Mouse (Mus musculus): ENCODE measurements around the gene Dram1.

Dram1 gene

GRCm38 (mm10) chr10:88349800-88350199 lies 29.1 kb downstream of the Dram1 start:
- DNase-seq (ENCODE audit: low spot score) = peak; percentile 86

DNA sequence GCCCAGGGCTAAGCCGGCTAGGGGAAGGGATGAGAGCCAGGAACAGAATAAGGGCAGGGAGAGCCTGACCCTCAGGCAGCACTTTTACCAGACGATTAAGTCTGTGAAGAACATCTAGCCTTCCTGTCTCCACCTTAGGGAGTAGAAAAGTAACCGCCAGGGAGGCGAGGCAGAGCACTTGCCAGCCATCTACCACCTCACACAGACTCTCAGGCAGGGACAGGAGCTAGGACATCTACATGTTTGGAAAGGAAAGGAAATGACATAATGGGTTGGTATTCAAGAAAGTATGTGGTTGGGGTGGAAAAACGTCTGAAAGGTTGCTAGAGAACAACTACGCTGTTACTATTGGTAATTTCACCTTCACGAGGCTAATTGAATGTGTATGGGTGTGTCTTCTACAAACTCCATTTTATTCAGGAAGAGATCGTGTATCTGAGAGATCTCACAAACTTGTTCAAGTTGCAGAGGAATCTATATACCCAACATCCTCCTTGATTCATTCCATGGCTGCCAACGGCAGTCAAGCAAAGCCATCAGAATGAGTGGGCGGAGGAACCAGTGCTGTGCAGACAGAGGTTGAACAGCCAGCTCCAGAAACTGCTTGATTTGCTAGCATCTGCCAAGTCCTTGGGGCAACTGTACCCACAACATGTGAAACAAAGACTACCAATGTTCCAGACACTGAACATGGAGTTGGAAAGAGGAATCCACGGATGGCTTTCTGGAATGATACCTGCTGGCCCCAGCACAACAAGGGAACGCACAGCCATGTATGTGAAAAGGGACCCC lies 32.2 kb downstream of the Dram1 start:
- DNase-seq (ENCODE audit: low spot score) = no peak

GRCm38 (mm10) chr10:88345899-88346401 lies 32.9 kb downstream of the Dram1 start:
- DNase-seq (ENCODE audit: low spot score) = peak; percentile 57

DNA sequence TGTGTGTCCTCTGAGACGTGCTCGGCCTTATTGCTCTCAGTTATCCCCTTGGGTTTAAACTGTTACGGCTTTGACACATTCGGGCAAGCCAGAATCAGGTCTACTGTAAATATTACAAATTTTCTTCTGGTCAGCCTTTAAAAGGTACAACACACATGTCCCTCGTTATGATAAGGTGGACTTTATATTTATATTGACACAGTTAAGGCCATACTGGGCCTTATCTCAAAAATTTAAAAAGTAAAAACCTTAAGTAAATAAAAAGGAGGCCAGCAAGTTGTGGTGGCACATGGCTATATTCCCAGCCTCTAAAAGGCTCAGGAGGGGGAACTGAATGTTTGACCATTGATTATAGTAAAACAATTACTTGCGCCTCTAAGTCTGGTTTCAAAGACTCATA lies 37.5 kb downstream of the Dram1 start:
- DNase-seq (ENCODE audit: low spot score) = no peak

DNA sequence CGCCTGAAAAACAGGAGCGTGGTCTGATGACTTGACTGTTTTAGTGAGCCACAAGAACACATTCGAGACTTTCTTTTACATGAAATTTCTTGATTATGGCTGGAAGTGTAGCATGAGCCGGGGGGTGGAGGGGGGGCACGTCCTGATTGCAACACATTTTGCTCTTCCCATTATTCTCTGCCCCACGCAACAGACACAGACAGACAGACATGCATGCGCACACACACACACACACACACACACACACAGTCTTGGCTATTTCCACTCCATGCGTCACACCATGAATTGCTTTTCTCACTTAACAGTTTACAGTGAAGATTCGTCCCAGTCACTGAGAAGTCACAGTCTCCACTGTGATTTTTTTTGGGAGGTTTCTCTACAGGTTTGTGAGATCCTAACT lies 38.2 kb downstream of the Dram1 start:
- no peak for DNase-seq (ENCODE audit: low spot score)

DNA sequence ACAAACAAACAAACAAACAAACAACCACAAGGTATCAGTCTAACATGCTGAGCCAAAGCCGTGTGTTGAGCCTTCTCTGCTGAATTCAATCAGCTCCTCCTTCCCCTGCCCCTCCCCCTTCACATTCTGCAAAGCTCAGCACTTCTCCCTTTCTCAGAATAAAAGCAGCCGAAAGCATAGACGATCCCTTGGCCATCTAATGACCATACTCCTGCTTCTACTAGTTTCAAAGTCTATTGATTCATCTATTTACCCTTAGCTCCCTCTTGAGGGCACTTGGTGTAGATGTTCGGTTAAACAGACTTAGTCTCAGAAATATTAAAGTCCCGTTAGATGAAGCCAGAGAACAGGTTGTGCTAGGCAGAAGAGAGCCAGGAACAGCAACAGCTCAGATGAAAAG lies 48.2 kb downstream of the Dram1 start:
- DNase-seq (ENCODE audit: low spot score) = no peak

- DNase-seq (ENCODE audit: low spot score) = no peak
Measured at GRCm38 (mm10) chr10:88328056-88328450, 50.8 kb downstream of the Dram1 start.

- DNase-seq (ENCODE audit: low spot score) = peak; percentile 79
Measured at GRCm38 (mm10) chr10:88327160-88328055, 51.5 kb downstream of the Dram1 start.

- DNase-seq (ENCODE audit: low spot score) = no peak
Measured at GRCm38 (mm10) chr10:88321739-88322138, 57.1 kb downstream of the Dram1 start.

DNA sequence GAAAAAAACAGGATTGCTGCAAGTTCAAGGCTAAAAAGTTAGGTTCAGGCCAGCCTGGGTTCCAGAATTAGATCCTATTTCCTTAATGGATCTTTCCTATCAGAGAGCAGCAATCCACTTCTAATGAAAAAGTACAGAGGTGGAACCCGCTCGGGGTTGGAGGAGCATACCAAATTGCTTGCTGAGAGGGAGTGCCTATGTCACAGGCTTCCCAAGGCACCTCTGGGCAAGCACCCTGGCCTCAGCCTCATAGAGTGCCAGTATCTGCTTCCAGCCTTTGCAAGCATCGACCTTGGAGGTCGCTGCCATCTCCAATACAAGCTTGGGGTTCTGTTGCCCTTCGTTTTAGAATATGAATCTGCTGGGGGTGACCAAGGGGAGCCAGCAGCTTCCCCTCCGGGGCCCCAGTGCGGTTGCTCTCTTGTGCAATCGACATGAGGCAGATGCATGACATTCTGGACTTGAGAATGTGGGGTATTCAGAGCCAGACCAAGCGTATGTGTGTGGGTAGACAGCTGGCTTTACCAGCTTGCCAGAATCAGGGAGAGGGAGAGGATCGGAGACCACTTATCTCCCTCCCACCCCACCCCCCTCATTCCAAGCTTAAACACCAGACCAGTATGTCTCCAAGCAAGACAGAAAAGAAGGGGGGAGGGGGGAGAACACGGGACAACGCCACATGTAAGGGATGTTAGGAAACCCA lies 58.0 kb downstream of the Dram1 start:
- no peak for DNase-seq (ENCODE audit: low spot score)

DNA sequence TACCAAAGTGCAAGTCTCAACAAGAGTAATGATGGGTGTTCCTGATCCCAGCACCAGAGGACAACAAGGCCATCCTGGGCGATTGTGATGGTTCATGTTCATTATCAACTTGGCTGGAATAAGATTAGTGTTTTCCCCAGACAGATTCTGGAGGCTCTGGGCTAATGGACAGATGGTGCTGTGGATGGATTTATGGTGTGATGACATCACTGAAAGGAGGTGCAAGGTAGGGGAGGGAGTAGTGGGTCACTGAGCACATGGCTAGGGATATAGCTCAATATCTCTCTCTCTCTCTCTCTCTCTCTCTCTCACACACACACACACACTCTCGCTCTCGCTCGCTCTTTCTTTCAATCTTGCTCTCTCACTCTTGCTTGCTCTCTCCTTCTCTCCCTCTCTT lies 60.7 kb downstream of the Dram1 start:
- DNase-seq (ENCODE audit: low spot score) = no peak

GRCm38 (mm10) chr10:88317151-88317550 lies 61.7 kb downstream of the Dram1 start:
- no peak for DNase-seq (ENCODE audit: low spot score)

DNA sequence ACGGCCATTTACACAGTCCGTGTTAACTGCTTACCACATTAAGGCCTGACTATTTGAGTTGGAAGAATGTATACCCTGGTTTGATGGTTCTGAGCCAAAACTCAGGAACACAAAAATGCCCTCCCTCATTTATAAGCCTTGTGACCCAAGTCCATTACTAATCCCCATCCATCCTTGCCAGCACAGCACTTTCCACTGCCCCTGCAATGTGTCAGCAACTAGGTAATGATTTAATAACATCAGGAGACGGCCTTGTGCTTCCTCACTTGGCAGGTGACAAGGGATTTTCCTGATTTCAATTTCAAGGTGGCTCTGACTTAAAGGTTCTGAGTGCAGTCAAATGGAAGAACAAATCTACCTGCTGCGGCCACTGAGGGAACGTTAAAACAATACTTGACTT lies 64.0 kb downstream of the Dram1 start:
- DNase-seq (ENCODE audit: low spot score) = no peak

DNA sequence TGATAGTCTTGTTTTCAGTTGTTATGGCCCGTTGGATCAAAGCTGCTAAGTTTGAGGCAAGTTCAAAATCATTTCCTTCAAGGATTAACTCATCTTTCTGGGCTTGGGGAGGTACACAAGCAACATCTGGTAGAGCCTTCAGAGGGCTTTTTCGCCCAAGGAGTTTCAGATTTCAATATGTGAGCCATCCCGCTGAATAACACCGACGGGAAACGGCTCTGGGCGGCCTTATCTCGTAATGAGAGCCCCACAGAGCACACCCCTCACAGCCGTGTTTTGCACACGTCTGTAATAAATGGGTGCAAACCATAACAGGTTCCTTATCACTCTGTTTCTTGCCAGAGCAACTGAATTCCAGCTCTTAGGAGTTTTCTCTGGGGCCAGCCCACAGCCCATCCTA lies 69.0 kb downstream of the Dram1 start:
- DNase-seq (ENCODE audit: low spot score) = no peak

GRCm38 (mm10) chr10:88306235-88306634 lies 72.6 kb downstream of the Dram1 start:
- no peak for DNase-seq (ENCODE audit: low spot score)

GRCm38 (mm10) chr10:88304302-88304701 lies 74.6 kb downstream of the Dram1 start:
- DNase-seq (ENCODE audit: low spot score) = peak; percentile 85

- DNase-seq (ENCODE audit: low spot score) = peak; percentile 58
Measured at GRCm38 (mm10) chr10:88303079-88303478, 75.8 kb downstream of the Dram1 start.

DNA sequence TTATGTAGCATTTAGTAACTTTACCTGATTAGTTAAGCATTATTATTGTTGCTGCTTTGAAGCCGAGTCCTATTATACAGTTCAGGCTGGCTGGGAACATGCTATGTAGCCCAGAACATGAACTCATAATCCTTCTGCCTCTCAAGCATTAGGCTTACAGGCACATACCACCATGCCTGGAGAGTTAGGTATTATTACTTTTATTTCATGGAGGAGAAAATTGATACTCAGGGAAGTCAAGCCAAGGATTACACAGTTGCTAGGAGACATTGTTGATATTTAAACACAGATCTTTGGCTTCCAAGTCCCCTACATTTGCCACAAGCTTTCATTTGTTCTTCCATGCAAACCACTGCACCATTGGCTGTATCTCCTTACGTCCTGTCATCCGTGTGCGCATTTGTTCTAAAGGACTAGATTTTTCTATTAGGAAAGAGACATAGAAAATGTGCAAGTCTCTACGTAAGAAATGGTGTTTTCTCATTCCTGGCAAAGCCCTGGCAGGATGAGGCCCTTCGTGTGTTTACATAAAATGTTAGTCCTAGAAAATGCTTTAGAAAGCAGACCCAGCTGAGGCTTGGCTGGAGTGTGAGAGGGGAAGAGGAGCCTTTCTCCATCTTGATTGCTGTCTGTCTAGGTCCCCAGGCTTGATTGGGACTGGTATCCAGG lies 76.9 kb downstream of the Dram1 start:
- no peak for DNase-seq (ENCODE audit: low spot score)

DNA sequence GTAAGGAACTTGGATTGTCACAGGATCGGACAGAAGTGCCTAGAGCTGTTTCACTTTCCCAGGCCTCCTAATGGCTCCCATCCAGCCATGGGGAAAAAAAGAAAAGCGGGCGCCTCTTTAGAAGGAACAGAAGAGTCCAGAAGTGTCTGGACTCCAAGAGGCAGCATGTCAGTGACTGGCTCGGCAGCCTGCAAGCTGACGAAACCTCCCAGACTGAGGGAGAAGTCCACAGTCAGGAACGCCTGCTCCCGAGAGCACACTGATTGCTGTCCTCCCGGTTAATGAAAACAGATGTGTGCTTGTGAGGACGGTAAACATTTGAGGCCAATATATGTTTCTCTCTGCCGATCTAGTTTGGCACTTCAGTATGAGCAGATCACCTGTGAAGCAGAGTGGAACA lies 81.9 kb downstream of the Dram1 start:
- no peak for DNase-seq (ENCODE audit: low spot score)

DNA sequence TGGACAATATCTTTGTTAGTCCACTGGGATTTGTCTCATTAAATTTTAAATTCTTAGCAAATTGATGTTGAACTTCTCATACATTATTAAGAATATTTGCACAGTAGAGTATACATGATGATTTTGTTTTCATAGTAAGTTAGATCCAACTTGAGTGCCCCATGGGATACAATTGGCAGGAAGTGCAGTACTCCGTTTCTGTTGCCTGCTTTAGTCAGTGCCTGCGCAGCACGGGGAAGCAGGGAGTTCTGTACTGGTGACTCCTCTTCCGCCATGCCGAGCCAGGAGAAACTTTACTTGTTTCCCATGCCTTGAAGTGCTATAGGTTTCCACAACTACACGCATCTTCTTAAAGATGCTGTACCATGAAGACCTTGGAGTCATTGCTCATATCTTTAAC lies 83.8 kb downstream of the Dram1 start:
- no peak for DNase-seq (ENCODE audit: low spot score)

DNA sequence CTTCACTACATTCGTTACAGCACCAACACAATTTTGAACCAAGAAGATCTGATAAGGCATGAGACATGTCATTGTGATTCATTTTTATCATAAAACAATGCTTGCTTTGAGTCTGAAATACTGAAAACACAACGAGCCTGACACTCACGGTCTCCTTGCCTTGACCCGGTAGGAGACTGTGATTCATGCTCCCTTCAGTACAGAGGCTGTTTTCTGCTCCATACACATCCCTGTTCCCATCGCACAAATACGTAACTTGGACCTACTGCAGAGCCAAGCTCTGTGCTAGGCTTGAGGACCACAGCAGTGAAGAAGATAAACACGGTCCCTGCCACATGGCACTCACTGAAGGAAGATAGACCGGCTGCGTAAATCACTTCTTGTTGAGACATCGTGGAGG lies 90.8 kb downstream of the Dram1 start:
- DNase-seq (ENCODE audit: low spot score) = no peak

DNA sequence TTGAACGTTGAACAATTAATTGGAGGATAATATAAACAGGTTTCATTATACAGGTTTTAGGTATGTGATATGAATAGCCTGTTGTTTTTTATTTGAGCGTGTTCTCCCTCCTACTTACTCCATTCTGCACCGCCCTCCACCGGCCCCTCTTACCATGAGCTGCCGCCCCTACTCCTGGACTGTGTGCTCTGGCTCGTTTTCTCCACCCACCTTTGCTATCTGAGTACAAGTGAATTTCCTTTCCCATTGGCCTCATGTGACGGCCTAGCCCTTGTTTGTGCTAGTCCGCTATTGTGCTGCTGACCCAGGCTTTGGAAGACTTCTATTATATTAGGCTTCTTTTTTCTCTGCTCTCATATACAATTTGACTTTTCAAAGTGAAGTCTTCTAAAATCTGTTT lies 91.6 kb downstream of the Dram1 start:
- no peak for DNase-seq (ENCODE audit: low spot score)
